Mouse (Mus musculus): ENCODE measurements around the gene Ubr7.

DNA sequence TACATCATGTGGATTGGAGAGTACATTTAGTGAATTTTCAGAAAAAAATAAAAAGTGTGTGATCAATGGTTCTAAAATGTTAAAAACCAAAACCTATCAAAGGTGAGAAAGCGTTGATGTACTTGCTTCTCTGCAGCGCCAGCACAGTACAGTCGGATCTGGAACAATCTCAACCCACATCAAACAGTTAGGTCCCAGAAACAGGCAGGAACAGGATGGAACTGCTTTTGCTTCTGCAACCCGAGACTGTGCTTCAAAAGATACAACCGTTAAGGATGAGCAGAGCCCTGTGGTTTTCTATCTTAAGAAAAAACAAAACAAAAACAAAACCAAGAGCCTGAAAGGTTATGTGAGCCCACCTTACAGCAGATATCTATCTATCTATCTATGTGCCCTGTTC, 25.1 kb downstream of the Ubr7 start:
- TF ChIP-seq CTCF (IDR thresholded peaks at IDR 0.05; ENCODE audit: low read depth) = no peak
- no peak for TF ChIP-seq EP300 (optimal IDR thresholded peaks at IDR 0.05)

Measured in stomach, postnatal 0 days (tissue).